Mouse (Mus musculus) layer of hippocampus, adult 8-10 months (tissue): Measurements from ENCODE around the gene Tnrc18. TPM values are rescaled to one million over a fixed set of nuclear protein-coding genes. Genes with fewer than 3 reads are reported as not detected.

ENCODE experiments used
- DNase-seq, 2 experiments: peaks; one replicate each; pipeline ENCODE4 v3.0.0; 2022; ENCODE audit warnings: low spot score in 2 of 2
- total RNA-seq, 4 experiments: library from RNA; stranded (reverse); gene quantifications; 2 replicates each; pipeline ENCODE4 v1.2.4; 2022

Gene Tnrc18
- total RNA-seq, 4 experiments from 2014 or later: 131 to 153 (median 136) TPM

- no peak for DNase-seq
Observed at GRCm38 (mm10) chr5:142693738-142694430, 123.6 kb downstream of the Tnrc18 start.

GRCm38 (mm10) chr5:142692971-142693737 lies 124.3 kb downstream of the Tnrc18 start:
- DNase-seq: no peak

GRCm38 (mm10) chr5:142692248-142692647 lies 125.2 kb downstream of the Tnrc18 start, which contains the start of gene Slc29a4:
Gene Slc29a4 (plus strand): TSS chr5:142692512.
- peak; percentile 70 to 80 for DNase-seq

GRCm38 (mm10) chr5:142690343-142690742 lies 127.1 kb downstream of the Tnrc18 start:
- no peak for DNase-seq

- DNase-seq: no peak
Observed at GRCm38 (mm10) chr5:142688866-142689265, 128.6 kb downstream of the Tnrc18 start.

GRCm38 (mm10) chr5:142682529-142682928 lies 134.9 kb downstream of the Tnrc18 start:
- DNase-seq: no peak

GRCm38 (mm10) chr5:142681911-142682310 lies 135.6 kb downstream of the Tnrc18 start:
- DNase-seq: no peak

- no peak for DNase-seq
Observed at GRCm38 (mm10) chr5:142679065-142679464, 138.4 kb downstream of the Tnrc18 start.

- no peak for DNase-seq
Observed at GRCm38 (mm10) chr5:142678141-142678571, 139.3 kb downstream of the Tnrc18 start.

Other genes starting within 250 kb of the Tnrc18 start
- gene Mmd2, start 208.9 kb downstream of the Tnrc18 start, total RNA-seq: 100 to 1,000 TPM; 134 to 158 (median 153) TPM
- 100 to 1,000 TPM in 1 of 4 experiments, 10 to 100 TPM in 3; 87.7 to 101 (median 92.7) TPM for gene Wipi2, start 190.0 kb downstream of the Tnrc18 start, total RNA-seq
- gene Slc29a4, start 125.2 kb downstream of the Tnrc18 start, total RNA-seq: 10 to 100 TPM; 35.4 to 39.1 (median 37.8) TPM
- gene Fbxl18, start 77.8 kb upstream of the Tnrc18 start, total RNA-seq: 10 to 100 TPM; 32.3 to 41.1 (median 33.8) TPM
- 1,000 to 10,000 TPM; 2,836 to 3,420 (median 3,105) TPM for gene Actb, start 89.1 kb upstream of the Tnrc18 start, total RNA-seq
- gene Fscn1, start 142.7 kb upstream of the Tnrc18 start, total RNA-seq: 100 to 1,000 TPM; 150 to 174 (median 163) TPM